Mouse (Mus musculus) spleen, adult 2 months (tissue): ENCODE measurements around the gene 1700125H20Rik.

ENCODE experiments used
- CTCF ChIP-seq: fragments of 200-500 bp; IDR thresholded peaks from 2 replicates; pipeline ENCODE4 v1.5.1; 2011; ENCODE audit warnings: mild to moderate bottlenecking, inconsistent platforms; ENCODE audit not compliant: insufficient read depth, insufficient read length, insufficient replicate concordance; ENCODE audit errors: extremely low read depth
- POLR2A ChIP-seq: fragments of 200-500 bp; IDR thresholded peaks from 2 replicates; pipeline ENCODE4 v1.6.1; 2011; ENCODE audit warnings: low read depth, low read length, inconsistent platforms

- TF ChIP-seq POLR2A: no peak
- TF ChIP-seq CTCF: no peak
Observed at GRCm38 (mm10) chr11:85190741-85191140, 20.5 kb downstream of the 1700125H20Rik start.
